In the genomic region with DNA sequence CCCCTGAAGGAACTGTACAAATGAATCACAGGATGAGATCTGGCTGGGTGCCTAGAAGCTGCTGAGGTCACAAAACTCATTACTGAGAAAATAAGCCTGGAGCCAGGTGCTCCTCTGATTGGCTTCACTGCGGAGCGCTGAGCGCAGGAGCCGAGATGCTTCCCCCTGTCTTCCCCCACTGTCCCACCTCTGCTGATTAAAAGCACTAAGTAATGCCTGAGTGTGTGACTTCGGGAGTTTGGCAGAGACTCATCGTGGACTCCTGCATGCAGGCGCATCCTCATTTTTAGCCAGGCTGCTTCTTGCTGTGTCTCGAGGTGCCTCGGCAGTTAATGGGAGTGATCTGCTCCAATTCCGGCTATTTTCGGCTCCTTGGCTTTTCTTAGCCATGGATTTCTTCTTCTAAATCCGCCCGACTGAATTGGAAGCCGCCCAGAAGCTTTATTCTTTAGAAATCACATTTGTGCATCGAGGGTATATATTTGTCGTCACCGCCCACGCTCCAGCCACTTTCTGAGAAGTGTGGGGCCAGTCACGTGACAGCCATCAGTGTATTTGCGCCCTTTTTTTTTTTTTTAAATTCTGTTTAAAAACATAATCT, we compare ENCODE assay signal across 8 mouse cellular contexts. TPM values are rescaled to one million over a fixed set of nuclear protein-coding genes. Genes with fewer than 3 reads are reported as not detected.
DNase-seq lines count a peak whose midpoint lies in the region; ATAC-seq and TF ChIP-seq lines count a peak whose summit lies in the region.

No protein-coding gene starts in this region.

- WGBS in embryonic facial prominence, embryonic 13.5 days: 41% methylated on average over 20 of the region's 20 CpGs
- WGBS in liver, embryonic 11.5 days: 84% methylated on average over 20 of the region's 20 CpGs

- peak overlapping the region; percentile 62 for H3K27ac ChIP-seq in embryonic facial prominence, embryonic 13.5 days
- no peak overlapping the region for H3K27ac ChIP-seq in liver, embryonic 11.5 days (ENCODE audit: low read depth, low read length)

- no peak for ATAC-seq in embryonic facial prominence, embryonic 13.5 days (ENCODE audit: insufficient number of reproducible peaks, insufficient read depth, low FRiP score, low TSS enrichment, low read depth)
- no peak for ATAC-seq in liver, embryonic 11.5 days (replicated peaks; ENCODE audit: low FRiP score)

- peak overlapping the region; percentile 56 for H3K4me2 ChIP-seq in embryonic facial prominence, embryonic 13.5 days
- H3K4me2 ChIP-seq in liver, embryonic 11.5 days: no peak overlapping the region

- peaks cover 27% of the 10 kb centered on the region for H3K27me3 ChIP-seq in E14TG2a.4 (ENCODE audit: insufficient read depth, low read length)
- no peaks in the 10 kb centered on the region for H3K27me3 ChIP-seq in embryonic facial prominence, embryonic 13.5 days
- no peaks in the 10 kb centered on the region for H3K27me3 ChIP-seq in liver, embryonic 11.5 days (replicated peaks; ENCODE audit: control insufficient read depth, insufficient read depth, low read length)

- TF ChIP-seq CTCF in E14TG2a.4 (conservative IDR thresholded peaks at IDR 0.05; ENCODE audit: low read length): no peak

- peak; percentile 11 for DNase-seq in ZHBTc4 (ENCODE audit: low read depth, low spot score)
- DNase-seq in heart, postnatal 14 days: peak; percentile 46 to 50
- DNase-seq in layer of hippocampus, adult 9-11 months: peak; percentile 44
- DNase-seq in ovary, postnatal 14 days (ENCODE audit: low spot score): peak; percentile 48
- no peak for DNase-seq in liver, embryonic 11.5 days (ENCODE audit: low spot score)
- no peak for DNase-seq in spleen, postnatal 4 days (ENCODE audit: low spot score in 2 of 2)

- H3K9me3 ChIP-seq in E14TG2a.4 (ENCODE audit: low read length): no peaks in the 10 kb centered on the region
- no peaks in the 10 kb centered on the region for H3K9me3 ChIP-seq in embryonic facial prominence, embryonic 13.5 days
- no peaks in the 10 kb centered on the region for H3K9me3 ChIP-seq in liver, embryonic 11.5 days (ENCODE audit: control insufficient read depth, low read length)

- peak overlapping the region; percentile 50 for H3K4me3 ChIP-seq in E14TG2a.4 (replicated peaks; ENCODE audit: low read length)
- peak overlapping the region; percentile 24 for H3K4me3 ChIP-seq in embryonic facial prominence, embryonic 13.5 days
- no peak overlapping the region for H3K4me3 ChIP-seq in liver, embryonic 11.5 days (ENCODE audit: low read depth, low read length)

- H3K9ac ChIP-seq in embryonic facial prominence, embryonic 13.5 days: no peak overlapping the region
- H3K9ac ChIP-seq in liver, embryonic 11.5 days (ENCODE audit: low read depth, low read length): no peak overlapping the region

- H3K36me3 ChIP-seq in E14TG2a.4 (ENCODE audit: insufficient read depth, low read length): no peaks in the 10 kb centered on the region
- H3K36me3 ChIP-seq in embryonic facial prominence, embryonic 13.5 days: no peaks in the 10 kb centered on the region
- H3K36me3 ChIP-seq in liver, embryonic 11.5 days (ENCODE audit: control insufficient read depth, insufficient read depth, low read length): no peaks in the 10 kb centered on the region

- intact Hi-C loops in heart, postnatal 14 days (cut with DNase I): no loop called here

- H3K4me1 ChIP-seq in E14TG2a.4 (replicated peaks; ENCODE audit: low read depth, low read length): peaks cover 5% of the 10 kb centered on the region; the same call in 1 of the 2 replicates
- H3K4me1 ChIP-seq in embryonic facial prominence, embryonic 13.5 days: peaks cover 42% of the 10 kb centered on the region
- H3K4me1 ChIP-seq in liver, embryonic 11.5 days (replicated peaks; ENCODE audit: control insufficient read depth, insufficient read depth, low read length): no peaks in the 10 kb centered on the region

RNA-seq across cellular contexts. Expression of gene Stmnd1, which starts 55.3 kb away (rescaled TPM):
- polyA plus RNA-seq in embryonic facial prominence, embryonic 13.5 days (2015; fragmentation: Nextera tagmentation; extraction: Ambion mirVana): not detected in 2 replicates
- under 1 TPM; 0.22 to 0.55 TPM for total RNA-seq in heart, postnatal 14 days (2021)
- polyA plus RNA-seq in liver, embryonic 11.5 days (2014; fragmentation: Nextera tagmentation; extraction: Ambion mirVana): not detected in 2 replicates

Comparison
In these comparisons a context has a peak if more than half of its experiments do, and no peak if none do; other contexts are left out.
1. DNase-seq: peak in ZHBTc4 (single experiment), heart, postnatal 14 days (2 of 2), layer of hippocampus, adult 9-11 months (single experiment) and ovary, postnatal 14 days (single experiment); none in liver, embryonic 11.5 days (single experiment) and spleen, postnatal 4 days (0 of 2).